Mouse (Mus musculus) kidney, adult 9 months (tissue): Measurements from ENCODE around the gene Ino80b.

Experiments
- DNase-seq: peaks from one replicate; pipeline ENCODE4 v3.0.0; 2022

The Ino80b gene

GRCm38 (mm10) chr6:83140044-83140443 is 14.8 kb upstream of the Ino80b start:
- no peak for DNase-seq

- DNase-seq = peak; percentile 43
Observed at GRCm38 (mm10) chr6:83138056-83138455, 12.8 kb upstream of the Ino80b start.

GRCm38 (mm10) chr6:83137576-83137950 is 12.3 kb upstream of the Ino80b start:
- DNase-seq = peak; percentile 93

GRCm38 (mm10) chr6:83136881-83137575 is 11.8 kb upstream of the Ino80b start:
- DNase-seq = peak; percentile 76

GRCm38 (mm10) chr6:83136291-83136880 is 11.2 kb upstream of the Ino80b start:
- DNase-seq = no peak

GRCm38 (mm10) chr6:83135571-83136161 is 10.4 kb upstream of the Ino80b start:
- peak; percentile 78 for DNase-seq

- DNase-seq = peak; percentile 86
Observed at GRCm38 (mm10) chr6:83134951-83135513, 9.8 kb upstream of the Ino80b start, which contains the start of gene Rtkn. Rtkn (plus strand) TSS chr6:83135463.

- DNase-seq = peak; percentile 80
Observed at GRCm38 (mm10) chr6:83134226-83134625, 9.0 kb upstream of the Ino80b start.

GRCm38 (mm10) chr6:83132176-83132919 is 7.1 kb upstream of the Ino80b start:
- peak; percentile 54 for DNase-seq

- DNase-seq = peak; percentile 92
Observed at GRCm38 (mm10) chr6:83131469-83132034, 6.3 kb upstream of the Ino80b start.

GRCm38 (mm10) chr6:83127419-83127818 is 2.2 kb upstream of the Ino80b start:
- no peak for DNase-seq

- peak; percentile 95 for DNase-seq
Observed at GRCm38 (mm10) chr6:83124851-83125312, 349 bp downstream of the Ino80b start.

- DNase-seq = no peak
Observed at GRCm38 (mm10) chr6:83122961-83123360, 2.3 kb downstream of the Ino80b start.

GRCm38 (mm10) chr6:83121863-83122710 is 3.1 kb downstream of the Ino80b start:
- no peak for DNase-seq

- peak; percentile 99 for DNase-seq
Observed at GRCm38 (mm10) chr6:83120930-83121862, 4.0 kb downstream of the Ino80b start, which contains the start of gene Wbp1. Wbp1 (minus strand) TSS chr6:83121559.

- peak; percentile 55 for DNase-seq
Observed at GRCm38 (mm10) chr6:83119734-83120051, 5.5 kb downstream of the Ino80b start.

GRCm38 (mm10) chr6:83118825-83119733 is 6.2 kb downstream of the Ino80b start:
- no peak for DNase-seq

- DNase-seq = no peak
Observed at GRCm38 (mm10) chr6:83118369-83118768, 6.9 kb downstream of the Ino80b start.

GRCm38 (mm10) chr6:83117616-83118015 is 7.6 kb downstream of the Ino80b start:
- DNase-seq = no peak

GRCm38 (mm10) chr6:83117165-83117438 is 8.1 kb downstream of the Ino80b start:
- no peak for DNase-seq
